Mouse (Mus musculus): ENCODE results near the gene Frzb. TPM values are rescaled to one million over a fixed set of nuclear protein-coding genes. Genes with fewer than 3 reads are reported as not detected.

The Frzb gene
- total RNA-seq, 2 experiments from 2014 or later = not detected

Other genes starting within 250 kb of the Frzb start
- not detected in 2 replicates for gene Prdx6b, start 155.2 kb downstream of the Frzb start, total RNA-seq (2015; ENCODE audit: low replicate concordance)
- not detected in 2 replicates for gene Prdx6b, start 155.2 kb downstream of the Frzb start, total RNA-seq (2017; ENCODE audit: low replicate concordance)
- 44.0 and 54.5 TPM in 2 replicates for gene Dnajc10, start 132.2 kb downstream of the Frzb start, total RNA-seq (2015; ENCODE audit: low replicate concordance)
- 60.6 and 110 TPM in 2 replicates for gene Dnajc10, start 132.2 kb downstream of the Frzb start, total RNA-seq (2017; ENCODE audit: low replicate concordance)
- gene Nckap1, start 133.8 kb upstream of the Frzb start, total RNA-seq (2015; ENCODE audit: low replicate concordance) = 5.2 and 15.9 TPM in 2 replicates
- 5.9 and 13.8 TPM in 2 replicates for gene Nckap1, start 133.8 kb upstream of the Frzb start, total RNA-seq (2017; ENCODE audit: low replicate concordance)
- gene Dusp19, start 169.4 kb upstream of the Frzb start, total RNA-seq (2015; ENCODE audit: low replicate concordance) = 0.58 and 3.3 TPM in 2 replicates
- gene Dusp19, start 169.4 kb upstream of the Frzb start, total RNA-seq (2017; ENCODE audit: low replicate concordance) = 1.4 TPM in 1 of 2 replicates, not detected in the other
- gene Nup35, start 169.6 kb upstream of the Frzb start, total RNA-seq (2015; ENCODE audit: low replicate concordance) = 15.9 and 26.5 TPM in 2 replicates
- gene Nup35, start 169.6 kb upstream of the Frzb start, total RNA-seq (2017; ENCODE audit: low replicate concordance) = 7.9 and 15.1 TPM in 2 replicates